Mouse (Mus musculus): ENCODE results near the gene Atp6v1g2.

Atp6v1g2 gene

DNA sequence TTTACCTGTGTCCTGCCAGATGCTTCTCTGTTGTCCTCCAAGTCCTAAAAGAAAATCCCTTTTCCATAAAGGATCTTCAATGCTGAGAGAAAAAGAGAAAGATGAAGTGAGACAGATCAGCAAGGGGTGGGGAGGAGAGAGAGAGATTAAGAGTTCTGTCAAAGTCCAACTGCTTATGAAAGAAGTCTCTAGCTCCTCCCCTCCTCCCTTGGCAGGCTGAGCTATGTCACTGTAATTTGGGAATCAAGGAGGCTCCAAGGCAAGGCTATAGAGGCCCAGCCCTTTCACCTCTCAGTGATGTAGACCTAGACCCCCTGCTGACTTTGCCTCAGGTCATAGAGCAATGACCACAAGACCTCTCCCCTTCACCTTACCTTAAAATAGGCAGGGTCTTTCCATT lies 52.0 kb downstream of the Atp6v1g2 start:
- DNase-seq (ENCODE audit: low read depth, low spot score) = no peak

Measured in A20 (cell line).